Comparison of ENCODE assay signal across 9 mouse cellular contexts in genomic region chr11:88620158-88620973, GRCm38 (mm10).
DNase-seq lines count a peak whose midpoint lies in the region; ATAC-seq and TF ChIP-seq lines count a peak whose summit lies in the region.
"Had no signal": no experiment of that assay in that cellular context is flagged by ENCODE, and none has a peak within 500 bp of the region (broad histone marks: within the 10 kb centered on the region; RNA-seq: fewer than 3 reads in every experiment).

No protein-coding gene starts in this region.

- 0 out of 2 replicates have a peak, but pooled peaks have one; percentile 34 for ATAC-seq in cerebellum, adult (ENCODE audit: insufficient number of reproducible peaks, low FRiP score, low TSS enrichment)
- no peak for ATAC-seq in limb, embryonic 11.5 days (ENCODE audit: insufficient number of reproducible peaks, low FRiP score, low TSS enrichment, low read depth)
- ATAC-seq in midbrain, embryonic 16.5 days: no peak

- no peaks in the 10 kb centered on the region for H3K27me3 ChIP-seq in limb, embryonic 11.5 days (ENCODE audit: control insufficient read depth, insufficient read depth, low read length)
- no peaks in the 10 kb centered on the region for H3K27me3 ChIP-seq in midbrain, embryonic 16.5 days (ENCODE audit: control insufficient read depth, insufficient read depth, low read depth, low read length)
- H3K27me3 ChIP-seq: liver, embryonic 13.5 days had no signal

- no peak for DNase-seq in cerebellum, postnatal 4 days (ENCODE audit: low spot score in 2 of 2)
- DNase-seq in gastrocnemius, postnatal 36 days: peak; percentile 36 to 41
- peak; percentile 71 for DNase-seq in kidney, adult 18-20 months
- peak; percentile 69 for DNase-seq in limb, embryonic 11.5 days (ENCODE audit: low spot score)
- DNase-seq in yolk sac, embryonic 10.5 days (ENCODE audit: low spot score): peak; percentile 50
- DNase-seq: liver, embryonic 13.5 days had no signal

- 5% methylated on average over 15 of the region's 15 CpGs for WGBS in limb, embryonic 11.5 days
- WGBS in midbrain, embryonic 16.5 days: 10% methylated on average over 15 of the region's 15 CpGs

- no peaks in the 10 kb centered on the region for H3K36me3 ChIP-seq in limb, embryonic 11.5 days (ENCODE audit: control insufficient read depth, insufficient read depth, low read length)
- no peaks in the 10 kb centered on the region for H3K36me3 ChIP-seq in midbrain, embryonic 16.5 days (ENCODE audit: control insufficient read depth, insufficient read depth, low read length)

- H3K27ac ChIP-seq in cortical plate, adult 2 months (ENCODE audit: insufficient read depth, low read length): peak overlapping the region; percentile 31; the same call in 1 of the 2 replicates
- no peak overlapping the region for H3K27ac ChIP-seq in limb, embryonic 11.5 days (replicated peaks; ENCODE audit: low read depth, low read length)
- peak overlapping the region; percentile 57 for H3K27ac ChIP-seq in midbrain, embryonic 16.5 days (ENCODE audit: low read length)

- TF ChIP-seq CTCF in cortical plate, adult 2 months (IDR thresholded peaks at IDR 0.05; ENCODE audit: extremely low read depth, insufficient read depth, low read length): no peak

- H3K9me3 ChIP-seq in limb, embryonic 11.5 days (ENCODE audit: control insufficient read depth, low read length): no peaks in the 10 kb centered on the region
- H3K9me3 ChIP-seq in midbrain, embryonic 16.5 days (replicated peaks; ENCODE audit: control insufficient read depth, low read length, poor library complexity, severe bottlenecking): no peaks in the 10 kb centered on the region
- H3K9me3 ChIP-seq: liver, embryonic 13.5 days had no signal

- H3K4me1 ChIP-seq in cortical plate, adult 2 months (ENCODE audit: control insufficient read depth, insufficient read depth, low read length): peaks cover 10% of the 10 kb centered on the region
- peaks cover 39% of the 10 kb centered on the region for H3K4me1 ChIP-seq in limb, embryonic 11.5 days (ENCODE audit: control insufficient read depth, insufficient read depth, low read length)
- peaks cover 31% of the 10 kb centered on the region for H3K4me1 ChIP-seq in midbrain, embryonic 16.5 days (ENCODE audit: control insufficient read depth, insufficient read depth, low read length)

- no peak overlapping the region for H3K4me2 ChIP-seq in limb, embryonic 11.5 days (ENCODE audit: low read depth, severe bottlenecking)
- H3K4me2 ChIP-seq in midbrain, embryonic 16.5 days (ENCODE audit: low read length): peak overlapping the region; percentile 14; the same call in 1 of the 2 replicates
- H3K4me2 ChIP-seq: liver, embryonic 13.5 days had no signal

- H3K9ac ChIP-seq in limb, embryonic 11.5 days (ENCODE audit: low read length): no peak overlapping the region
- 0 out of 2 replicates have a peak overlapping the region, but pooled peaks have one; percentile 10 for H3K9ac ChIP-seq in midbrain, embryonic 16.5 days (ENCODE audit: low read depth, low read length)
- H3K9ac ChIP-seq: liver, embryonic 13.5 days had no signal

- H3K4me3 ChIP-seq in cortical plate, adult 2 months (ENCODE audit: insufficient read depth, low read length): no peak overlapping the region
- no peak overlapping the region for H3K4me3 ChIP-seq in limb, embryonic 11.5 days (ENCODE audit: low read depth, low read length)
- H3K4me3 ChIP-seq in midbrain, embryonic 16.5 days (ENCODE audit: low read depth, low read length): no peak overlapping the region
- H3K4me3 ChIP-seq: liver, embryonic 13.5 days had no signal

- no peak for TF ChIP-seq POLR2A in cortical plate, adult 2 months (IDR thresholded peaks at IDR 0.05; ENCODE audit: extremely low read depth, insufficient read depth, low read length)

- intact Hi-C loops in gastrocnemius, postnatal 36 days (cut with DNase I): loop anchor here (10.0 kb wide), 1 partner anchor 204 kb away; no protein-coding TSS in a partner anchor

Comparison
In these comparisons a context has a peak if more than half of its experiments do, and no peak if none do; other contexts are left out.
1. DNase-seq: peak in gastrocnemius, postnatal 36 days (2 of 2), kidney, adult 18-20 months (single experiment), limb, embryonic 11.5 days (single experiment) and yolk sac, embryonic 10.5 days (single experiment); none in cerebellum, postnatal 4 days (0 of 2).